Mouse (Mus musculus): ENCODE data around the gene Acsl3.

Acsl3 gene

GRCm38 (mm10) chr1:78688149-78688548 is 30.5 kb downstream of the Acsl3 start:
- no peak for DNase-seq

- DNase-seq, result no peak
Observed at GRCm38 (mm10) chr1:78694503-78695258, 37.1 kb downstream of the Acsl3 start.

GRCm38 (mm10) chr1:78696305-78696704 is 38.7 kb downstream of the Acsl3 start:
- DNase-seq, result no peak

GRCm38 (mm10) chr1:78696903-78697302 is 39.3 kb downstream of the Acsl3 start:
- no peak for DNase-seq

GRCm38 (mm10) chr1:78698138-78698537 is 40.5 kb downstream of the Acsl3 start:
- DNase-seq, result no peak

GRCm38 (mm10) chr1:78701740-78702139 is 44.1 kb downstream of the Acsl3 start:
- DNase-seq, result no peak

- peak; percentile 15 for DNase-seq
Observed at GRCm38 (mm10) chr1:78702282-78702963, 44.8 kb downstream of the Acsl3 start.

GRCm38 (mm10) chr1:78702964-78703285 is 45.3 kb downstream of the Acsl3 start:
- DNase-seq, result no peak

- DNase-seq, result no peak
Observed at GRCm38 (mm10) chr1:78706338-78706737, 48.7 kb downstream of the Acsl3 start.

GRCm38 (mm10) chr1:78707280-78707679 is 49.7 kb downstream of the Acsl3 start:
- DNase-seq, result no peak

- no peak for DNase-seq
Observed at GRCm38 (mm10) chr1:78710026-78710425, 52.4 kb downstream of the Acsl3 start.

GRCm38 (mm10) chr1:78710613-78711329 is 53.1 kb downstream of the Acsl3 start:
- no peak for DNase-seq

- peak; percentile 87 for DNase-seq
Observed at GRCm38 (mm10) chr1:78724458-78725190, 67.0 kb downstream of the Acsl3 start.

- no peak for DNase-seq
Observed at GRCm38 (mm10) chr1:78725191-78725490, 67.5 kb downstream of the Acsl3 start.

- DNase-seq, result peak; percentile 48
Observed at GRCm38 (mm10) chr1:78725617-78726223, 68.1 kb downstream of the Acsl3 start.

- DNase-seq, result no peak
Observed at GRCm38 (mm10) chr1:78730114-78730720, 72.6 kb downstream of the Acsl3 start.

- no peak for DNase-seq
Observed at GRCm38 (mm10) chr1:78732290-78732689, 74.7 kb downstream of the Acsl3 start.

- DNase-seq, result no peak
Observed at GRCm38 (mm10) chr1:78734261-78735000, 76.8 kb downstream of the Acsl3 start.

- no peak for DNase-seq
Observed at GRCm38 (mm10) chr1:78737646-78738045, 80.0 kb downstream of the Acsl3 start.

- DNase-seq, result peak; percentile 23
Observed at GRCm38 (mm10) chr1:78740676-78741075, 83.1 kb downstream of the Acsl3 start.

- DNase-seq, result peak; percentile 32
Observed at GRCm38 (mm10) chr1:78742198-78742597, 84.6 kb downstream of the Acsl3 start.

- no peak for DNase-seq
Observed at GRCm38 (mm10) chr1:78743318-78743717, 85.7 kb downstream of the Acsl3 start.
